19 mouse cellular contexts compared by ENCODE assay signal in the genomic region with DNA sequence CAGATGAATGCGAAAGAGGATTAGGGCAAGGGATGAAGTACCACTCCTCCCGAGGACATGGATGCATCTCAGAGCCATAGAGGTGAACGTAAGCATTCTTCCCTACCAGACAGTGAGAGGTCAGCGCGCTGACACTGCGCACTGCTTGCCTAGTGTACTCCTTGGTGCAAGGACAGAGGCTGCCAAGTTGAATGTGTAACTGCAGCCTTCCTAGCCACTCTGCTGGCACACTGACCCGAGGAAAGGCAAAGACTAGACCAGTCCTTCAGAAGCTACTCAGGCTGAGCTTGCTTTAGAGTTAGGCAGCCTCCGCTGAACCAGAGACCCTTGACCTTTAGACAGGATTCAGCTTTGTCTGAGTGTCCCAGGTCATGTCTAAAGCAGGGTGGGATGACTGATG. TPM values are rescaled to one million over a fixed set of nuclear protein-coding genes. Genes with fewer than 3 reads are reported as not detected.
DNase-seq lines count a peak whose midpoint lies in the region; ATAC-seq and TF ChIP-seq lines count a peak whose summit lies in the region.
"Had no signal": no experiment of that assay in that cellular context is flagged by ENCODE, and none has a peak within 500 bp of the region (broad histone marks: within the 10 kb centered on the region; RNA-seq: fewer than 3 reads in every experiment).

No protein-coding gene starts in this region.

- H3K79me2 ChIP-seq in liver, adult 2 months (ENCODE audit: control insufficient read depth, insufficient read depth, low read length), result peaks cover 38% of the 10 kb centered on the region; the same call in 1 of the 2 replicates

- ATAC-seq in kidney, embryonic 16.5 days (ENCODE audit: low FRiP score, low TSS enrichment), result peak; percentile 15; the same call in 1 of the 2 replicates
- ATAC-seq in liver, embryonic 12.5 days, result no peak
- peak; percentile 11; the same call in 1 of the 2 replicates for ATAC-seq in megakaryocyte progenitor cell, adult 5-6 weeks (replicated peaks; ENCODE audit: poor library complexity)
- ATAC-seq: forebrain, embryonic 15.5 days had no signal

- H3K36me3 ChIP-seq in kidney, embryonic 16.5 days (ENCODE audit: insufficient read depth, low read length), result peaks cover 4% of the 10 kb centered on the region; the same call in 1 of the 2 replicates
- peaks cover 44% of the 10 kb centered on the region for H3K36me3 ChIP-seq in liver, adult 2 months (ENCODE audit: control insufficient read depth, insufficient read depth, low read length)
- peaks cover 86% of the 10 kb centered on the region for H3K36me3 ChIP-seq in liver, embryonic 12.5 days
- H3K36me3 ChIP-seq: forebrain, embryonic 15.5 days had no signal

- no peaks in the 10 kb centered on the region for H3K4me1 ChIP-seq in kidney, embryonic 16.5 days (ENCODE audit: insufficient read depth, low read length)
- H3K4me1 ChIP-seq in liver, adult 2 months (ENCODE audit: control insufficient read depth, insufficient read depth, low read length), result peaks cover 19% of the 10 kb centered on the region
- H3K4me1 ChIP-seq in liver, embryonic 12.5 days, result peaks cover 10% of the 10 kb centered on the region
- H3K4me1 ChIP-seq: embryonic facial prominence, embryonic 12.5 days had no signal

- H3K4me3 ChIP-seq in gastrocnemius, adult 2 months, result no peak overlapping the region
- no peak overlapping the region for H3K4me3 ChIP-seq in kidney, embryonic 16.5 days (ENCODE audit: low read length)
- H3K4me3 ChIP-seq in liver, adult 2 months (ENCODE audit: insufficient read depth, low read depth, low read length), result no peak overlapping the region
- no peak overlapping the region for H3K4me3 ChIP-seq in liver, embryonic 12.5 days
- H3K4me3 ChIP-seq: embryonic facial prominence, embryonic 12.5 days; forebrain, embryonic 15.5 days; heart, embryonic 10.5 days; hindbrain, embryonic 13.5 days had no signal

- no peak overlapping the region for H3K4me2 ChIP-seq in kidney, embryonic 16.5 days (replicated peaks; ENCODE audit: low read depth, low read length)
- H3K4me2 ChIP-seq in liver, embryonic 12.5 days, result no peak overlapping the region
- H3K4me2 ChIP-seq: embryonic facial prominence, embryonic 12.5 days; forebrain, embryonic 15.5 days; hindbrain, embryonic 13.5 days had no signal

- H3K27ac ChIP-seq in gastrocnemius, adult 2 months, result peak overlapping the region; percentile 81
- H3K27ac ChIP-seq in kidney, embryonic 16.5 days (ENCODE audit: low read length), result no peak overlapping the region
- H3K27ac ChIP-seq in liver, adult 2 months (replicated peaks; ENCODE audit: insufficient read depth, low read depth, low read length), result no peak overlapping the region
- no peak overlapping the region for H3K27ac ChIP-seq in liver, embryonic 12.5 days
- H3K27ac ChIP-seq: embryonic facial prominence, embryonic 12.5 days; forebrain, embryonic 15.5 days; heart, embryonic 10.5 days; hindbrain, embryonic 13.5 days had no signal

- TF ChIP-seq POLR2A in liver, adult 2 months (IDR thresholded peaks at IDR 0.05; ENCODE audit: extremely low read depth, insufficient read depth, low read length), result no peak

- WGBS in kidney, embryonic 16.5 days, result 81% methylated on average over 8 of the region's 8 CpGs
- WGBS in liver, adult 2 months, result 43% methylated on average over 8 of the region's 8 CpGs
- WGBS in liver, embryonic 12.5 days (ENCODE audit: insufficient replicate concordance), result 89% methylated on average over 8 of the region's 8 CpGs

- no peak overlapping the region for H3K9ac ChIP-seq in kidney, embryonic 16.5 days (replicated peaks; ENCODE audit: low read length)
- no peak overlapping the region for H3K9ac ChIP-seq in liver, adult 2 months (ENCODE audit: low read depth, low read length)
- H3K9ac ChIP-seq in liver, embryonic 12.5 days, result no peak overlapping the region
- H3K9ac ChIP-seq: embryonic facial prominence, embryonic 12.5 days; forebrain, embryonic 15.5 days; hindbrain, embryonic 13.5 days had no signal

- TF ChIP-seq CTCF in gastrocnemius, adult 2 months (IDR thresholded peaks at IDR 0.05), result no peak
- no peak for TF ChIP-seq CTCF in liver, adult 2 months (IDR thresholded peaks at IDR 0.05; ENCODE audit: low read depth, low read length)

- peak; percentile 51 for DNase-seq in gastrocnemius, adult 2 months
- DNase-seq in gastrocnemius, postnatal 25 days, result no peak
- no peak for DNase-seq in kidney, postnatal 4 days
- peak; percentile 53 for DNase-seq in liver, adult 2 months (ENCODE audit: extremely low read depth, low read depth, low spot score)
- DNase-seq: adrenal gland, postnatal 10 days; cerebellum, adult 11 months; cerebellum, adult 8-10 months; cerebellum, postnatal 14 days; embryo, embryonic 11 days; gastrocnemius, postnatal 14 days; heart, adult 18-20 months; heart, postnatal 10 days had no signal

- H3K27me3 ChIP-seq in kidney, embryonic 16.5 days (ENCODE audit: insufficient read depth, low read length), result no peaks in the 10 kb centered on the region
- H3K27me3 ChIP-seq in liver, adult 2 months (ENCODE audit: control insufficient read depth, insufficient read depth, low read length), result no peaks in the 10 kb centered on the region
- no peaks in the 10 kb centered on the region for H3K27me3 ChIP-seq in liver, embryonic 12.5 days (replicated peaks)
- H3K27me3 ChIP-seq: embryonic facial prominence, embryonic 12.5 days; forebrain, embryonic 15.5 days; hindbrain, embryonic 13.5 days had no signal

- no peaks in the 10 kb centered on the region for H3K9me3 ChIP-seq in kidney, embryonic 16.5 days (ENCODE audit: low read length)
- H3K9me3 ChIP-seq in liver, embryonic 12.5 days (replicated peaks), result no peaks in the 10 kb centered on the region
- H3K9me3 ChIP-seq: embryonic facial prominence, embryonic 12.5 days; forebrain, embryonic 15.5 days; heart, embryonic 10.5 days; hindbrain, embryonic 13.5 days had no signal

- intact Hi-C loops in gastrocnemius, adult 2 months (cut with DNase I), result no loop called here

RNA-seq across cellular contexts. Expression of a gene that starts 11.9 kb away (rescaled TPM):
- 10 to 100 TPM in 1 of 2 experiments, 1 to 10 TPM in 1; 8.9 to 11.2 TPM for total RNA-seq in gastrocnemius, adult 2 months (2021)
- total RNA-seq in gastrocnemius, postnatal 25 days (2021), result 1 to 10 TPM; 7.1 to 7.9 TPM
- 24.0 and 26.8 TPM in 2 replicates for polyA plus RNA-seq in kidney, embryonic 16.5 days (2015; fragmentation: Nextera tagmentation; extraction: Ambion mirVana)
- total RNA-seq in liver, adult 2 months (2014; rRNA removed), result 122 and 173 TPM in 2 replicates
- polyA plus RNA-seq in liver, adult 2 months (2012; rRNA removed), result 125 and 136 TPM in 2 replicates
- 44.5 and 45.0 TPM in 2 replicates for polyA plus RNA-seq in liver, embryonic 12.5 days (2016; fragmentation: Nextera tagmentation; extraction: Ambion mirVana)
- total RNA-seq in megakaryocyte progenitor cell, adult 5-6 weeks (2015), result 43.5 and 54.8 TPM in 2 replicates
- 38.5 and 47.2 TPM in 2 replicates for total RNA-seq in megakaryocyte progenitor cell, adult 5-6 weeks (2017)

Comparison
In these comparisons a context has a peak if more than half of its experiments do, and no peak if none do; other contexts are left out.
1. DNase-seq: peak in gastrocnemius, adult 2 months (single experiment) and liver, adult 2 months (single experiment); none in gastrocnemius, postnatal 25 days (single experiment) and kidney, postnatal 4 days (0 of 2).